Mouse (Mus musculus) intestine, embryonic 16.5 days (tissue): ENCODE data around the gene Gm44502. TPM values are rescaled to one million over a fixed set of nuclear protein-coding genes. Genes with fewer than 3 reads are reported as not detected.

ENCODE experiments used
- ATAC-seq: fragments of 200-750 bp; cut with Nextera tagmentation; 2 replicates; pipeline ENCODE4 v1.8.0; 2017; ENCODE audit warnings: moderate TSS enrichment, moderate library complexity
- H3K27ac ChIP-seq: fragments of 300-500 bp; sonication (generic); 2 replicates; pipeline ENCODE4 v1.5.1; 2014; ENCODE audit warnings: mild to moderate bottlenecking, low read length
- H3K27me3 ChIP-seq: fragments of 300-500 bp; sonication (generic); replicated peaks from 2 replicates; pipeline ENCODE4 v1.6.1; 2014; ENCODE audit warnings: low read length, control low read depth, mixed read lengths; ENCODE audit not compliant: control insufficient read depth, insufficient read depth
- H3K36me3 ChIP-seq: fragments of 300-500 bp; sonication (generic); 2 replicates; pipeline ENCODE4 v1.6.1; 2014; ENCODE audit warnings: low read length, control low read depth; ENCODE audit not compliant: control insufficient read depth, insufficient read depth
- H3K4me1 ChIP-seq: fragments of 300-500 bp; sonication (generic); 2 replicates; pipeline ENCODE4 v1.6.1; 2014; ENCODE audit warnings: low read length, control low read depth, mixed read lengths; ENCODE audit not compliant: control insufficient read depth, insufficient read depth
- H3K4me2 ChIP-seq: fragments of 300-500 bp; sonication (generic); 2 replicates; pipeline ENCODE4 v1.6.1; 2014; ENCODE audit warnings: low read depth, low read length, control low read depth
- H3K4me3 ChIP-seq: fragments of 300-500 bp; sonication (generic); 2 replicates; pipeline ENCODE4 v1.5.1; 2014; ENCODE audit warnings: mild to moderate bottlenecking, low read length
- H3K9ac ChIP-seq: fragments of 300-500 bp; sonication (generic); 2 replicates; pipeline ENCODE4 v1.6.1; 2014; ENCODE audit warnings: low read depth, low read length
- H3K9me3 ChIP-seq: fragments of 300-500 bp; sonication (generic); 2 replicates; pipeline ENCODE4 v1.6.1; 2016; ENCODE audit warnings: low read length, control low read depth; ENCODE audit not compliant: control insufficient read depth
- WGBS: fragments of 180-500 bp; shearing (Covaris S2); extraction: QIAGEN DNeasy Blood & Tissue Kit; methylation state at CpG from one replicate; pipeline ENCODE4 v1.1.7; 2014; 5-methylcytosine and 5-hydroxymethylcytosine counted together
- polyA plus RNA-seq: library from polyadenylated mRNA; unstranded; fragments of >200 nt; fragmentation: Nextera tagmentation; extraction: Ambion mirVana; gene quantifications from 2 replicates; pipeline ENCODE4 v1.2.1, GENCODE M21; 2015

Gene Gm44502
- polyA plus RNA-seq, 1 experiment from 2014 or later = not detected

DNA sequence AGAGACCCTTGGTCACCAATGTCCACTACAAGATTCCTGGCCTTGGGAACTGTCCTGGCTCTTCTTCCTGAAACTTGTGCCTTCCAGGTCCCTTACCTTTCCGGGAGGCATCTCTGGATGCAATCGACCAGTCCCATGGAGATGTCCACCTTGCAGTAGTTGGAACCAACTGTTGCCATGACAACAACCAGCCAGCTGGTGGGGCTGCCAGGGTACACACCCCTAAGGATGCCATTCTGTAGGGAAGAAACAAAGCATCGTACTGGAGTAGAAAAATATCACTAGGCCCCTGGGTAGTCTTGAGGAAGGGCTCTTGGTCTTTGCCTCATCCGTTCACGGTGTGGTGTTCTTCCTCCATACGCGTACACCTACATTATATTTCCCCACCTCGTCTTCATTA is 4.9 kb downstream of the Gm44502 start:
- WGBS = 79% methylated on average over 8 of the region's 8 CpGs
- Histone ChIP-seq H3K4me3 (no peak overlapping the region), H3K27ac (no peak overlapping the region), H3K4me1 (peaks cover 7% of the 10 kb centered on the region; the same call in 1 of the 2 replicates), H3K27me3 (no peaks in the 10 kb centered on the region), H3K4me2 (no peak overlapping the region), H3K9me3 (no peaks in the 10 kb centered on the region), H3K9ac (no peak overlapping the region), H3K36me3 (0 out of 2 replicates have a peak, but pooled peaks cover 4% of the 10 kb centered on the region)
- no peak for ATAC-seq

DNA sequence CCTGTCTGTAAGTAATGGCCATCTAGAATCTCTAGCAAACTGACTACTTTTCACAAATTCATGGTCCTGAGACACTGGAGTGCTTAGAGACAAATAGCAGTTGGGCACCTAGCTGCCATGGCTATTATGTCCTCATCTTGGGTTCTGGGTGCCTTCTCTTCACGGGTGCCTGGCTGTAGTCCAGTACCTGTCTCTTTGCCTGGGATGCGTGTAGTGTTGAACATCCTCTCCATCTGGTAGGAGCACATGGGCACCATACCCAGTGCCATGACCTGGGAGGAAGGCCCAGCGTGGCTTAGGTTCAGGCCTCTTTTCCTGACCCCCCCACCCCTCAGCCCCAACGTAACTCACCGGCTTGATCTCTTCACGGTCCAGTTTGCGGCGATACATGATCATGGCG is 7.6 kb downstream of the Gm44502 start:
- ATAC-seq = no peak
- H3K4me2 ChIP-seq = no peak overlapping the region
- WGBS = 96% methylated on average over 9 of the region's 9 CpGs
- 0 out of 2 replicates have a peak, but pooled peaks cover 7% of the 10 kb centered on the region for H3K36me3 ChIP-seq
- no peaks in the 10 kb centered on the region for H3K27me3 ChIP-seq
- no peak overlapping the region for H3K27ac ChIP-seq
- no peak overlapping the region for H3K9ac ChIP-seq
- no peaks in the 10 kb centered on the region for H3K9me3 ChIP-seq
- no peak overlapping the region for H3K4me3 ChIP-seq
- H3K4me1 ChIP-seq = 0 out of 2 replicates have a peak, but pooled peaks cover 3% of the 10 kb centered on the region

DNA sequence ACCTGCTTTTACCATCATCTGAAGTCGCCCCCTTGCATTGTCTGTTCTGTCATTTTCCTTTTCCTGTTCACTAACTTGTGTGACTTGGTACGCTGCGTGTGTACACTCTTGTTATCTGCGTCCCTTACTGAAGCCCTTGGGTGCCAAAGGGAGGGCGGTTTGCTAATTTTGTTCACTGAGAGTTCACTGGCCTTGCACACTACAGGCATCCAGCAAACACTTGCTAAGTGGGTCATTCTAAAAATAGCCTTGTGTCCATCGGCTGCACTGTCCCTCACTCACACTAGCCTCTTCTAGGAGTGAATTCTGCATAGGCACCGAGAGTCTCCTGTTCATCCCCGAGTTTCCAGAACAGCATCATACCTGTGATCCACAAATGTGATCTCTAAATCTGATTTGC is 14.2 kb downstream of the Gm44502 start:
- ATAC-seq = no peak

DNA sequence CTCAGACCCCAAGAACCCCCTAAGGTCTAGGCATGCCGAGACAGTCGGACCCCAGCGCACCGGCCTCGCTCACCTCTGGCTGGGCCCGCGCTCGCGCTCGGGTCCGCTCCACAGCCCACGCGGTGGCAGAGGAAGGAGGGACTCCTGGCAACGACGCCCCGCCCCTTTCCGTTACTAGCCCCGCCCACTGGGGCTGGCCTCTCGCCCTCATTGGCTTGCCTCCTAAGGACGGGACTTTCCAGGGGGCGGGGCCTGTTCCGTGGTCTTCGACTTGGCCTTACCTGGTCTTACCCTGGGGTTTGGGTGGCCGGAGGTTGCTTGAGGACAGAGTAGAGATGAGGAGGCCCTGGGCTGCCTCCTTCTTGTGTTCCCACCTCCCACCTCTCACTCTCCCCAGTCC is 19.4 kb downstream of the Gm44502 start, which contains the start of gene Syce3:
Gene Syce3 (minus strand): TSS at position 386 of the 400 bp plus-strand sequence.
- WGBS = 77% methylated on average over 24 of the region's 24 CpGs
- ATAC-seq = no peak
- H3K9me3 ChIP-seq = no peaks in the 10 kb centered on the region
- H3K4me2 ChIP-seq = no peak within 1 kb of the TSS
- H3K4me1 ChIP-seq = no peaks in the 10 kb centered on the region
- no peaks in the 10 kb centered on the region for H3K27me3 ChIP-seq
- no peak within 1 kb of the TSS for H3K9ac ChIP-seq
- no peak within 1 kb of the TSS for H3K4me3 ChIP-seq
- no peak within 1 kb of the TSS for H3K27ac ChIP-seq
- no peaks in the 10 kb centered on the region for H3K36me3 ChIP-seq

More for the DNA sequence above, 14.2 kb downstream of the Gm44502 start:
- H3K9me3 ChIP-seq = no peaks in the 10 kb centered on the region
- 0 out of 2 replicates have a peak, but pooled peaks cover 3% of the 10 kb centered on the region for H3K36me3 ChIP-seq
- no peaks in the 10 kb centered on the region for H3K27me3 ChIP-seq
- H3K4me2 ChIP-seq = no peak overlapping the region
- no peak overlapping the region for H3K9ac ChIP-seq
- 84% methylated on average over 8 of the region's 8 CpGs for WGBS
- no peak overlapping the region for H3K27ac ChIP-seq
- no peak overlapping the region for H3K4me3 ChIP-seq
- H3K4me1 ChIP-seq = no peaks in the 10 kb centered on the region

DNA sequence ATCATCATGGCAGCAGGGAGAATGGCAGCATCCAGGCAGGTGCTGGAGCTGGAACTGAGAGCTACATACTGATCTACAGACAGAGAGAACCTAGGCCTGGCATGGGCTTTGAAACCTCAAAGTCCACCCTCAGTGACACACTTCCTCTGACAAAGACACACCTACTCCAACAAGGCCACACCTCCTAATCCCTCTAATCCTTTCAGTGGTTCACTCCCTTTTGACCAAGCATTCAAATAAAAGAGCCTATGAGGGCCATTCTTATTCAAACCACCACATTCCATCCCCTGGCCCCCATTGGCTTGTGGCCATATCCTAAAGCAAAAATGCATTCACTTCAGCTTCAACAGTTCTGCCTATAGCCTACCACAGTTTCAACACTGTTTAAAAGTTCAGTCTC is 22.8 kb downstream of the Gm44502 start:
- Histone ChIP-seq H3K4me1 (no peaks in the 10 kb centered on the region), H3K27me3 (no peaks in the 10 kb centered on the region), H3K4me2 (no peak overlapping the region), H3K27ac (no peak overlapping the region), H3K36me3 (no peaks in the 10 kb centered on the region), H3K9me3 (no peaks in the 10 kb centered on the region), H3K4me3 (no peak overlapping the region), H3K9ac (no peak overlapping the region)
- ATAC-seq = no peak

DNA sequence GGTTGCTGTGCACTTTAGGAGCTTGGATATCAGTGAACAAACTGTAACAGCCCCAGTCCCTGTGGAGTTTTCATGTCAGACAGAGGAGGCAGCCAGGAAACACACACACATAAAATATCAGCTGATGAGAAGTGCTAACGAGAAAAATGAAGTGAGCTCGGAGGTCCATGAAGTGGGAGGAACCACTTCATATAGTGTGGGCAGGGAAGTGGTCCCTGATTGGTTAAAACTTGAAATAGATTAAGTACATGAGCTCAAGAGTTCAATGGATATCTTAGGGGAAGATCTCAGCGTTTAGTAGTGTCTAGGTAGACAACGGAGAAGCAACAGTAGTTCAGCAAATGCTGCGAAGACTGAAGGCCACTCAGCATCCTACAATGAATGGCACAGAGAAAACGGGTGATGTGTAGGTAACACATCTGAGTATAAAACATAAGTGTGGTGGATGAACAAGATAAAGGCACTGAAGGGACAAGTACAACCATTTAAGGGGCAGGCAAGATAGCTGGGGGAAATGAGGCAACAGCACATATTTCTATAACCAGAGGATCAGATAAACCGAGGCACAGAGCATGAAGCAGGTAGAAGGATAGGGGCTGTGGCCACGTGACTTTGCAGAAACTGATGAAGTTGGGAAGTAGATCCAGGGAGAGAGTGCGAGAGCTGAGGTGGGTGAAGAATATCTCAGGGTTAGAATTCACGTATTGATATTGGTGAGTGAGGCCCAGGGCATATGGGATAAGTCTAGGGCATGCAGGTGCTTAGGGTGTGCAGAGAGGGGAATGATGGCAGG is 24.5 kb downstream of the Gm44502 start:
- 81% methylated on average over 10 of the region's 10 CpGs for WGBS
- Histone ChIP-seq H3K9me3 (no peaks in the 10 kb centered on the region), H3K27ac (no peak overlapping the region), H3K4me2 (no peak overlapping the region), H3K36me3 (no peaks in the 10 kb centered on the region), H3K27me3 (no peaks in the 10 kb centered on the region), H3K9ac (no peak overlapping the region), H3K4me1 (no peaks in the 10 kb centered on the region), H3K4me3 (no peak overlapping the region)
- ATAC-seq = no peak

DNA sequence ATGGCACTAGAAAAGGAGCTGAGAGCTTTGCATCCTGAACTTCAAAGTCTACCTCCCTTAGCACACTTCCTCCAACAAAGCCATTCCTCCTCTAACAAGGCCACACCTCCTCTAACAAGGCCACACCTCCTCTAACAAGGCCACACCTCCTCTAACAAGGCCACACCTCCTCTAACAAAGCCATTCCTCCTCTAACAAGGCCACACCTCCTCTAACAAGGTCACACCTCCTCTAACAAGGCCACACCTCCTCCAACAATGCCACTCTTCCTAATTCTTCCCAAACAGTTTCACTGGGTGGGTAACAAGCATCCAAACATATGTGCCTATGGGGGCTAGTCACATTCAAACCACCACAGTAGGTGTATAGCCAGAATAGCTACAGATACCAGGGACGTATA is 27.0 kb downstream of the Gm44502 start:
- Histone ChIP-seq H3K9ac (no peak overlapping the region), H3K27me3 (no peaks in the 10 kb centered on the region), H3K4me3 (no peak overlapping the region), H3K9me3 (no peaks in the 10 kb centered on the region), H3K4me2 (no peak overlapping the region), H3K36me3 (no peaks in the 10 kb centered on the region), H3K4me1 (peaks cover 2% of the 10 kb centered on the region; the same call in 1 of the 2 replicates), H3K27ac (no peak overlapping the region)
- WGBS = 81% methylated on average over 1 of the region's 1 CpGs
- no peak for ATAC-seq

DNA sequence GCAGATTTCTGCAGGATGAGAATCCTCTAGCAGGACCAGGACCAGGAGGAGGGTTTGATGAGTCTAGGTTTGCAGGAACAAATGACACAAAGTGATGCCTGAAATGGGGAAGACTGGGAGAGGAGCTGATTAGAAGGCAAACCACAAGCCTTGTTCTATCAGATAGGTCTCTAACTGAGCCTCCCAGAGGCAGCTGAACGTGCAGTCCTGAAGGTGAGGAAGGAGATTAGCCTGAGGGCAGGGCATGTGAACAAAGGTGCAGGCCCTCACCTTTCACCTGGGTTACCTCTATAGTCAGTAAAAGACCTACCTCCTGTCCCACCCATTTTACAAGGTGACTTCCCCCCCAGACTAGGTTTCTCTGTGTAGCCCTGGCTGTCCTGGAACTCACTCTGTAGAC is 29.8 kb downstream of the Gm44502 start:
- no peak overlapping the region for H3K27ac ChIP-seq
- 27% methylated on average over 1 of the region's 1 CpGs for WGBS
- no peaks in the 10 kb centered on the region for H3K27me3 ChIP-seq
- H3K36me3 ChIP-seq = no peaks in the 10 kb centered on the region
- H3K4me3 ChIP-seq = no peak overlapping the region
- no peak overlapping the region for H3K4me2 ChIP-seq
- H3K4me1 ChIP-seq = peaks cover 6% of the 10 kb centered on the region; the same call in 1 of the 2 replicates
- no peaks in the 10 kb centered on the region for H3K9me3 ChIP-seq
- peak; percentile 59; the same call in 1 of the 2 replicates for ATAC-seq
- no peak overlapping the region for H3K9ac ChIP-seq

DNA sequence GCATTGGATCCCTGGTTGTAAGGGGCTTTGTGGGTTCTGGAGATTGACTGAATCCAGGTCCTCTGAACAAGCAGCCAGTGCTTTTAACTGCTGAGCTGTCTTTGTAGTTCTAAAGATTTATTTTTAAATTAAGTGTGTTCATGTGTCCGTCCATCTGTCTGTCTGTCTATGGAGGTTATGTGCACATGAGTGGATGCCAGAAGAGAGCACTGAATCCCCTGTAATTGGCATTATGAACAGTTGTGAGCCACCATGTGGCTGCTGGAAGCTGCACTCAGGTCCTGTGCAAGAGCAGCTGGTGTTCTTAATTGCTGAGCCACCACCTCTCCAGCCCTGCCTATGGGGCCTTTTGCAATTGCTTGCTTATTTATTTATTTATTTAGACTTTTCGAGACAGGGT is 31.4 kb downstream of the Gm44502 start:
- 82% methylated on average over 2 of the region's 2 CpGs for WGBS
- Histone ChIP-seq H3K4me2 (no peak overlapping the region), H3K27ac (no peak overlapping the region), H3K36me3 (no peaks in the 10 kb centered on the region), H3K4me1 (peaks cover 6% of the 10 kb centered on the region; the same call in 1 of the 2 replicates), H3K9me3 (no peaks in the 10 kb centered on the region), H3K27me3 (no peaks in the 10 kb centered on the region), H3K9ac (no peak overlapping the region), H3K4me3 (no peak overlapping the region)
- no peak for ATAC-seq
